Mouse (Mus musculus): ENCODE measurements around the gene Zbtb2. TPM values are rescaled to one million over a fixed set of nuclear protein-coding genes. Genes with fewer than 3 reads are reported as not detected.

Gene Zbtb2
- total and polyA plus RNA-seq, 2 experiments from 2014 or later = 14.8 to 17.7 TPM

DNA sequence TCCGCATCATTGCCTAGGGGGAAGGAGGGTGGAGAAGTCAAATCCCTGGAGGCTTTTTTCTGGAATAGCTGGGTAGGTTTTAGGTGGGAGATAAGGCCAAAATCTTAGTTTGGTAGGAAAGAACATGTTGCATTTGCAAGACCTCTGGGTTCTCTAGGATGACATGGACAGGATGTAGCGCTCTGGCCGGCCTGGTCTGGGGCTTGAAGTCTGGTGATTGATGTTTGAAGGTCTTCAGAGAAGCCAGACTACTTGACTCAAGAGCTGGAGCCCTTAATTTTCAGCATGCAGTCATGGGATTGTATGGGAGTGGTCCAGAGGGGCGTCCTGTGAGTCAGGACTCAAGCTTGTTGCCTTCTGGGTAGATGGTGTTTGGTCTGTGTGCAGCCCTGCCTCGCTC is 7.2 kb downstream of the Zbtb2 start:
- Histone ChIP-seq H3K9me3 (ENCODE audit: low read length) (no peaks in the 10 kb centered on the region), H3K36me3 (ENCODE audit: insufficient read depth, low read length) (no peaks in the 10 kb centered on the region), H3K4me3 (ENCODE audit: low read depth, low read length) (no peak overlapping the region), H3K27ac (ENCODE audit: low read depth, low read length) (no peak overlapping the region), H3K4me2 (ENCODE audit: low read depth, low read length, poor library complexity, severe bottlenecking) (no peak overlapping the region), H3K4me1 (ENCODE audit: insufficient read depth, low read length) (no peaks in the 10 kb centered on the region), H3K9ac (replicated peaks; ENCODE audit: low read length, poor library complexity, severe bottlenecking) (no peak overlapping the region), H3K27me3 (ENCODE audit: insufficient read depth, low read length) (no peaks in the 10 kb centered on the region)
- DNase-seq (ENCODE audit: low spot score) (no peak), ATAC-seq (ENCODE audit: low FRiP score) (no peak)
- 88% methylated on average over 5 of the region's 5 CpGs for WGBS
- no peak for TF ChIP-seq CTCF (IDR thresholded peaks at IDR 0.05)

DNA sequence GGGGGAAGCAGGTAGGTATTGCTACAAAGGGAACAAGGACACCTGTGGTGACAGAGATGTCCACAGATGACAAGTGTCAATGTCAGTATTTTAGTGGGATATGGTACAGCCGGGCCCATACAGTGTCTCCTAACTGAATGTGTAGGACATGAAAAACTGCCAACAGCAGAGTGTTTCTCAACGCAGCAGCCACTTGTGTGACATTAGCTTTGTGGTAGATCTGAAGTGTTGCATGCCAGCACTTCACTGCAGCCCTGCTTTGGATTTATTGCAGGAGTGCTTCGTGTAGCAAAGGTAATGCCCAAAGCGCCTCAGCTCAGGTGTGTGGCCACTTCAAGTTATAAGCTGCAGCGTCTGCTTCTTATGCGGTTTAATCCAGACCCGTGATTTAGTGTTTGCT is 11.0 kb downstream of the Zbtb2 start:
- DNase-seq (ENCODE audit: low spot score) (no peak), ATAC-seq (ENCODE audit: low FRiP score) (no peak)
- Histone ChIP-seq H3K4me1 (ENCODE audit: insufficient read depth, low read length) (no peaks in the 10 kb centered on the region), H3K4me3 (ENCODE audit: low read depth, low read length) (no peak overlapping the region), H3K27me3 (ENCODE audit: insufficient read depth, low read length) (no peaks in the 10 kb centered on the region), H3K9ac (replicated peaks; ENCODE audit: low read length, poor library complexity, severe bottlenecking) (no peak overlapping the region), H3K4me2 (ENCODE audit: low read depth, low read length, poor library complexity, severe bottlenecking) (no peak overlapping the region), H3K36me3 (ENCODE audit: insufficient read depth, low read length) (0 out of 2 replicates have a peak, but pooled peaks cover 3% of the 10 kb centered on the region), H3K9me3 (ENCODE audit: low read length) (no peaks in the 10 kb centered on the region), H3K27ac (ENCODE audit: low read depth, low read length) (no peak overlapping the region)
- 92% methylated on average over 7 of the region's 7 CpGs for WGBS
- TF ChIP-seq CTCF (IDR thresholded peaks at IDR 0.05) = no peak

GRCm38 (mm10) chr10:4376461-4376860 is 11.4 kb downstream of the Zbtb2 start:
- Histone ChIP-seq H3K27ac (ENCODE audit: low read depth, low read length) (no peak overlapping the region), H3K4me2 (ENCODE audit: low read depth, low read length, poor library complexity, severe bottlenecking) (no peak overlapping the region), H3K9me3 (ENCODE audit: low read length) (no peaks in the 10 kb centered on the region), H3K4me1 (ENCODE audit: insufficient read depth, low read length) (no peaks in the 10 kb centered on the region), H3K9ac (replicated peaks; ENCODE audit: low read length, poor library complexity, severe bottlenecking) (no peak overlapping the region), H3K36me3 (ENCODE audit: insufficient read depth, low read length) (0 out of 2 replicates have a peak, but pooled peaks cover 3% of the 10 kb centered on the region), H3K4me3 (ENCODE audit: low read depth, low read length) (no peak overlapping the region), H3K27me3 (ENCODE audit: insufficient read depth, low read length) (no peaks in the 10 kb centered on the region)
- no peak for TF ChIP-seq CTCF (IDR thresholded peaks at IDR 0.05)
- 83% methylated on average over 7 of the region's 7 CpGs for WGBS
- DNase-seq (ENCODE audit: low spot score) (no peak), ATAC-seq (ENCODE audit: low FRiP score) (no peak)

DNA sequence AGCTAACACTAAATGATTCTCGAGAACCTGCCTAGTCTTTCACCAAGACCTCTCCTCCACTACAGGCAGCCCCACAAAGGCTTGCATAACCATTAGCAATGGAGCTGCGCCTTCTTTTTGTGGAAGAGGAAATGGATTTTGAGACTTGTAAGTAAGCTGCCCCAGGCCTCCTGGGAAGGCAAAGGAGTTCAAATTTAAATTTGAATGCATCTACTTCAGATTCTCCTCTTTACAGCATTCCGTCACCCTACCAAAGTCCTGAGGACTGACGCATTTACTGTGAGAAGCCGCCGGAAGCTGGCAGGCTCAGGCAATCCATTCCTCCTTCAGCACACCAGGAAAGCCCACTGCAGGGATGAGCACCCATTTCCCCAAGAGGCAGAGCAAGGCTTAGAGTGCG is 12.6 kb downstream of the Zbtb2 start:
- WGBS = 28% methylated on average over 7 of the region's 7 CpGs
- Histone ChIP-seq H3K4me1 (ENCODE audit: insufficient read depth, low read length) (no peaks in the 10 kb centered on the region), H3K27ac (ENCODE audit: low read depth, low read length) (no peak overlapping the region), H3K4me3 (ENCODE audit: low read depth, low read length) (no peak overlapping the region), H3K4me2 (ENCODE audit: low read depth, low read length, poor library complexity, severe bottlenecking) (no peak overlapping the region), H3K9me3 (ENCODE audit: low read length) (no peaks in the 10 kb centered on the region), H3K9ac (replicated peaks; ENCODE audit: low read length, poor library complexity, severe bottlenecking) (no peak overlapping the region), H3K27me3 (ENCODE audit: insufficient read depth, low read length) (no peaks in the 10 kb centered on the region), H3K36me3 (ENCODE audit: insufficient read depth, low read length) (0 out of 2 replicates have a peak, but pooled peaks cover 3% of the 10 kb centered on the region)
- TF ChIP-seq CTCF (IDR thresholded peaks at IDR 0.05) = no peak
- DNase-seq (ENCODE audit: low spot score) (no peak), ATAC-seq (ENCODE audit: low FRiP score) (no peak)

DNA sequence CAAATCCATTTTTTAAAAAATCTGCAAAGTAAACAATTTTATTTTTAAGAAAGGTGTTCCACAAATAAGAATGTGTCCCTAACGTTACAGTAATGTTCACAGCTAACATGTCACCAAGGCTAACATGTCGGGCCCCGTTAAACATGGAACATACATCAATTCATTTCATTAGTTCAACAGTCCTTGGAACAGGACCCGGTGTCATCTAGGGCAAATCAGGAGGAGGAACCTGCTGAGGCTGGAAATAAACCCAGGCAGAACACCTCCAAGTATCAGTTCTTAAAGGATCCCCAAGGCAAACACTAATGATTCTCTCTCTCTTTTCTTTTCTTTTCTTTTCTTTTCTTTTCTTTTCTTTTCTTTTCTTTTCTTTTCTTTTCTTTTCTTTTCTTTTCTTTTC is 13.2 kb downstream of the Zbtb2 start:
- no peak for ATAC-seq (ENCODE audit: low FRiP score)
- Histone ChIP-seq H3K36me3 (ENCODE audit: insufficient read depth, low read length) (0 out of 2 replicates have a peak, but pooled peaks cover 8% of the 10 kb centered on the region), H3K4me1 (ENCODE audit: insufficient read depth, low read length) (no peaks in the 10 kb centered on the region), H3K9ac (replicated peaks; ENCODE audit: low read length, poor library complexity, severe bottlenecking) (no peak overlapping the region), H3K27ac (ENCODE audit: low read depth, low read length) (no peak overlapping the region), H3K4me3 (ENCODE audit: low read depth, low read length) (no peak overlapping the region), H3K27me3 (ENCODE audit: insufficient read depth, low read length) (no peaks in the 10 kb centered on the region), H3K4me2 (ENCODE audit: low read depth, low read length, poor library complexity, severe bottlenecking) (no peak overlapping the region), H3K9me3 (ENCODE audit: low read length) (no peaks in the 10 kb centered on the region)
- WGBS = 94% methylated on average over 4 of the region's 4 CpGs
- no peak for TF ChIP-seq CTCF (IDR thresholded peaks at IDR 0.05)
- no peak for DNase-seq (ENCODE audit: low spot score)

GRCm38 (mm10) chr10:4374239-4374638 is 13.7 kb downstream of the Zbtb2 start:
- Histone ChIP-seq H3K9me3 (ENCODE audit: low read length) (no peaks in the 10 kb centered on the region), H3K4me2 (ENCODE audit: low read depth, low read length, poor library complexity, severe bottlenecking) (no peak overlapping the region), H3K4me1 (ENCODE audit: insufficient read depth, low read length) (no peaks in the 10 kb centered on the region), H3K9ac (replicated peaks; ENCODE audit: low read length, poor library complexity, severe bottlenecking) (no peak overlapping the region), H3K27ac (ENCODE audit: low read depth, low read length) (no peak overlapping the region), H3K27me3 (ENCODE audit: insufficient read depth, low read length) (no peaks in the 10 kb centered on the region), H3K36me3 (ENCODE audit: insufficient read depth, low read length) (0 out of 2 replicates have a peak, but pooled peaks cover 8% of the 10 kb centered on the region), H3K4me3 (ENCODE audit: low read depth, low read length) (no peak overlapping the region)
- no peak for TF ChIP-seq CTCF (IDR thresholded peaks at IDR 0.05)
- no peak for ATAC-seq (ENCODE audit: low FRiP score)
- WGBS = 96% methylated on average over 7 of the region's 7 CpGs
- DNase-seq (ENCODE audit: low spot score) = no peak
